Mouse (Mus musculus) forebrain, postnatal 0 days (tissue): ENCODE data around the gene Zmat3. TPM values are rescaled to one million over a fixed set of nuclear protein-coding genes. Genes with fewer than 3 reads are reported as not detected.

Source experiments
- ATAC-seq: fragments of 200-750 bp; cut with Nextera tagmentation; 2 replicates; pipeline ENCODE4 v1.8.0; 2017; ENCODE audit warnings: mild to moderate bottlenecking, moderate library complexity
- DNase-seq: peaks from one replicate; pipeline ENCODE4 v3.0.0-alpha.2; 2015
- H3K27ac ChIP-seq: fragments of 300-500 bp; sonication (generic); 2 replicates; pipeline ENCODE4 v1.5.1; 2014; ENCODE audit warnings: low read depth, mild to moderate bottlenecking, antibody characterized with exemption, low read length, moderate library complexity, mixed read lengths
- H3K27me3 ChIP-seq: fragments of 300-500 bp; sonication (generic); 2 replicates; pipeline ENCODE4 v1.6.1; 2014; ENCODE audit warnings: mild to moderate bottlenecking, low read length, mixed read lengths; ENCODE audit not compliant: insufficient read depth
- H3K36me3 ChIP-seq: fragments of 300-500 bp; sonication (generic); 2 replicates; pipeline ENCODE4 v1.6.1; 2014; ENCODE audit warnings: mild to moderate bottlenecking, moderate library complexity; ENCODE audit not compliant: insufficient read depth
- H3K4me1 ChIP-seq: fragments of 300-500 bp; sonication (generic); 2 replicates; pipeline ENCODE4 v1.6.1; 2014; ENCODE audit warnings: antibody characterized with exemption; ENCODE audit not compliant: insufficient read depth
- H3K4me2 ChIP-seq: fragments of 300-500 bp; sonication (generic); 2 replicates; pipeline ENCODE4 v1.6.1; 2014; ENCODE audit warnings: low read depth, mild to moderate bottlenecking, moderate library complexity
- H3K4me3 ChIP-seq: fragments of 300-500 bp; sonication (generic); 2 replicates; pipeline ENCODE4 v1.5.1; 2014; ENCODE audit warnings: low read depth, low read length, mixed read lengths
- H3K9ac ChIP-seq: fragments of 300-500 bp; sonication (generic); 2 replicates; pipeline ENCODE4 v1.6.1; 2014; ENCODE audit warnings: mild to moderate bottlenecking
- H3K9me3 ChIP-seq: fragments of 300-500 bp; sonication (generic); 2 replicates; pipeline ENCODE4 v1.6.1; 2016; ENCODE audit warnings: low read length
- CTCF ChIP-seq: sonication (generic); IDR thresholded peaks from 2 replicates; pipeline ENCODE4 v1.5.1; 2016; ENCODE audit warnings: antibody characterized with exemption, control low read depth, low read depth
- WGBS: fragments of 180-500 bp; shearing (Covaris S2); extraction: QIAGEN DNeasy Blood & Tissue Kit; methylation state at CpG from one replicate; pipeline ENCODE4 v1.1.7; 2014; 5-methylcytosine and 5-hydroxymethylcytosine counted together
- polyA plus RNA-seq: library from polyadenylated mRNA; unstranded; fragments of >200 nt; fragmentation: Nextera tagmentation; extraction: Ambion mirVana; gene quantifications from 2 replicates; pipeline ENCODE4 v1.2.1, GENCODE M21; 2015
- total RNA-seq: library from RNA; depleted of rRNA; stranded (reverse); fragments of >200 nt; gene quantifications from 2 replicates; pipeline ENCODE4 v1.2.3, GENCODE M21; 2014; rRNA removed

Gene Zmat3
- total and polyA plus RNA-seq, 2 experiments from 2014 or later: 4.9 to 13.9 TPM

DNA sequence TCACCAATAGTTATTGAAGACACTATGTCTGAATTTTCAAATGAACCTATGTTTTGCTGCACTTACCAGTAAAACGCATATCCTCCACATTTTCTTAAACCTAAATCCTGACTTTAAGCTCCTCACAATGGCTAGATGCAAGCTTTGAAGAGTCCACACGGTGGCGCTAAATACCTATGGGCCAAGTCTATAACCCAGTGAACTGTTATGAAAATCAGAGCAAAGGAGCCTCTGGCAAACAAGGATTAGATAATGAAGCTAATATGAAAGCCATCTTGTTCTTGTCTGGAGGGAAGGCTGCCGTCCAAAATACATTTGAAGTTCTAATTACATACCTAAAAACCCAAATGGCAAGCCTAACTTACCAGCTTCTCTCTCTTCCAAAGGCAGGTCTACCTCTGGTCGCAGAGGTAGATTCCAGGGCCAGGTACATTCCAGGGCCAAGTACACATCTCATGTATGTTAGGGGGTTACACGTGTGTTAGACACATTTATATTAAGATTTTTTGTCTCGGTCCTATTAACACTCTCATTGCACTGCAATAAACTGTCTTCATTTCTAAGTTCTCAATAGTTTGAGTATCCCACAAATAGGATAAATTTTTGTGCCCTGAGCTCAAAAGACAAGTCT, 32.2 kb downstream of the Zmat3 start:
- 34% methylated on average over 7 of the region's 7 CpGs for WGBS

DNA sequence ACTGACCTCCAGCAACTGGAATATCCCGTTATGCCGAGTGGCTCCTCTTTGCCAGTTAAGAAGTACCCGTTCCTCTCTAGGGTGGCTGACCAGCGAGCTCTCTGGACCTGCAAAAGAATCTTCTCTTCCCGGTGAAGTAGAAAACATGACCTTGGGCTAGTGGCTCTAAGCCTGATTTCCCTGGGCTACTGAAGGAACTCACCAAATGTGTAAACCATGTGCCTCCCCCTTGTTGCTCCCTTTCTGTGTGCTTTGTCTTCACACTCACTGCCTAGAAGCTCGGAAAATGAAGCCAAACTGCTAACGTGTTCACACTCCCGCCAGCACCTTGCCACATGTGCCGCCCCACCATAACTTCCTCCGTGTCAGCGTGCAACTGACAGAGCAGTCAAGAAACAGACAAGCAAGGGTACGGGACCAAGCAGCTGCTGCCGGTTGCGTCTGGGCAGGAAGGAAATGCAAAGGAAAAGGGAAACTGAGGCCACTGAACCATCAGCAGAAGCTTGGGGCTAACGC, 47.9 kb downstream of the Zmat3 start:
- no peak for TF ChIP-seq CTCF
- ATAC-seq: peak; percentile 17; the same call in 1 of the 2 replicates
- 67% methylated on average over 15 of the region's 15 CpGs for WGBS

More for the DNA sequence above, 32.2 kb downstream of the Zmat3 start:
- Histone ChIP-seq H3K27ac (no peak overlapping the region), H3K27me3 (no peaks in the 10 kb centered on the region), H3K4me3 (no peak overlapping the region), H3K36me3 (peaks cover 3% of the 10 kb centered on the region; the same call in 1 of the 2 replicates), H3K4me1 (no peaks in the 10 kb centered on the region), H3K9me3 (no peaks in the 10 kb centered on the region), H3K9ac (no peak overlapping the region), H3K4me2 (no peak overlapping the region)
- peak; percentile 96 for TF ChIP-seq CTCF
- peak; percentile 94 for ATAC-seq
- peak; percentile 93 for DNase-seq

GRCm38 (mm10) chr3:32317165-32317900, 48.5 kb downstream of the Zmat3 start:
- no peaks in the 10 kb centered on the region for H3K4me1 ChIP-seq
- TF ChIP-seq CTCF: peak; percentile 84
- no peaks in the 10 kb centered on the region for H3K9me3 ChIP-seq
- peak; percentile 95 for ATAC-seq
- H3K9ac ChIP-seq: no peak overlapping the region
- no peaks in the 10 kb centered on the region for H3K36me3 ChIP-seq
- peak overlapping the region; percentile 6; the same call in 1 of the 2 replicates for H3K4me2 ChIP-seq
- 21% methylated on average over 12 of the region's 12 CpGs for WGBS
- no peaks in the 10 kb centered on the region for H3K27me3 ChIP-seq
- peak; percentile 80 for DNase-seq
- no peak overlapping the region for H3K4me3 ChIP-seq
- H3K27ac ChIP-seq: no peak overlapping the region

More for the DNA sequence above, 47.9 kb downstream of the Zmat3 start:
- Histone ChIP-seq H3K4me3 (no peak overlapping the region), H3K27me3 (no peaks in the 10 kb centered on the region), H3K36me3 (no peaks in the 10 kb centered on the region), H3K4me1 (no peaks in the 10 kb centered on the region), H3K9me3 (no peaks in the 10 kb centered on the region), H3K4me2 (no peak overlapping the region), H3K27ac (no peak overlapping the region), H3K9ac (no peak overlapping the region)
- DNase-seq: no peak

DNA sequence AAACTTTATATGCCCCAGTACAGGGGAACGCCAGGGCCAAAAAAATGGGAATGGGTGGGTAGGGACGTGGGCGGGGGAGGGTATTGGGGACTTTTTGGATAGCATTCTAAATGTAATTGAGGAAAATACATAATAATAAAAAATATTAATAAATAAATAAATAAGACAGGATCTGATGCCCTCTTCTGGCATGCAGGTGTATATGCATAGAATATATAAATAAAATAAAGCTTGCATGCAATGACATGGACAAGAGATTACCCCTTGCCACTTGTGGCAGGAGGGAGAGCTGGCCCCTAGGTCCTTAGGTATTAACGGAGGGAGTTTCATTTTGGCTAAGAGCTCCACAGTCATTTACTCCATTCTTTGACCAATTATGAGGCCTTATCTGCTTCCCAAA, 51.1 kb downstream of the Zmat3 start:
- no peaks in the 10 kb centered on the region for H3K4me1 ChIP-seq
- H3K4me3 ChIP-seq: no peak overlapping the region
- ATAC-seq (no peak), DNase-seq (no peak)
- H3K36me3 ChIP-seq: no peaks in the 10 kb centered on the region
- H3K9me3 ChIP-seq: no peaks in the 10 kb centered on the region
- WGBS: 92% methylated on average over 4 of the region's 4 CpGs
- no peak overlapping the region for H3K9ac ChIP-seq
- H3K27ac ChIP-seq: no peak overlapping the region
- no peak overlapping the region for H3K4me2 ChIP-seq
- no peak for TF ChIP-seq CTCF
- H3K27me3 ChIP-seq: no peaks in the 10 kb centered on the region

- no peaks in the 10 kb centered on the region for H3K36me3 ChIP-seq
- no peak overlapping the region for H3K9ac ChIP-seq
- H3K4me1 ChIP-seq: no peaks in the 10 kb centered on the region
- WGBS: 39% methylated on average over 1 of the region's 1 CpGs
- no peak for TF ChIP-seq CTCF
- H3K4me3 ChIP-seq: no peak overlapping the region
- no peaks in the 10 kb centered on the region for H3K27me3 ChIP-seq
- no peak for DNase-seq
- no peak overlapping the region for H3K27ac ChIP-seq
- ATAC-seq: no peak
- no peaks in the 10 kb centered on the region for H3K9me3 ChIP-seq
- no peak overlapping the region for H3K4me2 ChIP-seq
Observed at GRCm38 (mm10) chr3:32304171-32304570, 61.6 kb downstream of the Zmat3 start.

DNA sequence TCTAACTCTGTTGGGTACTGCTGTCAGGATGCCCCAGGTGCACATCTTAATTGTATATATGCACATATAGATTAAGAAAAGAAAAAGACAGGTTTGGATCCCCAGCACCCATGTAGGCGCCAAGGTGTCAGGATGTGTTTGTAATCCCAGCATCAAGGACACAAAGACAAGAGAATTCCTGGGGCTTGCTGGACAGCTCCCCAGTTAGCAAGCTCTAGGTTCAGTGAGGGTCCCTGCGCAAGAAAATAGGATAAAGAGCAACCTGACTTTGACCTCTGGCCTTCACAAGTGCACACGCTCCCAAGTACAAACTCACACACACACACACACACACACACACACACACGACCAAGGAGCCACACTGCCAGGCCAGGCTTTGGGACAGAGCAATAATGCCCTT, 73.8 kb downstream of the Zmat3 start:
- Histone ChIP-seq H3K4me1 (no peaks in the 10 kb centered on the region), H3K4me2 (no peak overlapping the region), H3K9me3 (no peaks in the 10 kb centered on the region), H3K4me3 (no peak overlapping the region), H3K27ac (no peak overlapping the region), H3K9ac (no peak overlapping the region), H3K36me3 (no peaks in the 10 kb centered on the region), H3K27me3 (no peaks in the 10 kb centered on the region)
- no peak for DNase-seq
- ATAC-seq: no peak
- no peak for TF ChIP-seq CTCF
- WGBS: 50% methylated on average over 4 of the region's 4 CpGs

Other genes with a start within 250 kb of the Zmat3 start
- 45.3 and 55.4 TPM in 2 replicates for gene Pik3ca, start 31.7 kb upstream of the Zmat3 start, total RNA-seq
- gene Pik3ca, start 31.7 kb upstream of the Zmat3 start, polyA plus RNA-seq: 7.0 and 8.0 TPM in 2 replicates
- not detected in 2 replicates for gene Kcnmb3, start 126.2 kb upstream of the Zmat3 start, total RNA-seq
- not detected in 2 replicates for gene Kcnmb3, start 126.2 kb upstream of the Zmat3 start, polyA plus RNA-seq
- gene Zfp639, start 144.2 kb upstream of the Zmat3 start, total RNA-seq: 74.2 and 80.8 TPM in 2 replicates
- gene Zfp639, start 144.2 kb upstream of the Zmat3 start, polyA plus RNA-seq: 42.2 and 42.6 TPM in 2 replicates
- gene Mfn1, start 163.5 kb upstream of the Zmat3 start, total RNA-seq: 28.4 and 52.6 TPM in 2 replicates
- 17.8 and 30.1 TPM in 2 replicates for gene Mfn1, start 163.5 kb upstream of the Zmat3 start, polyA plus RNA-seq